Mouse (Mus musculus): ENCODE measurements around the gene B3glct.

The B3glct gene

GRCm38 (mm10) chr5:149655636-149656035, 22.4 kb upstream of the B3glct start:
- TF ChIP-seq GATA4 (IDR thresholded peaks at IDR 0.05; ENCODE audit: insufficient replicate concordance, low read length): no peak

GRCm38 (mm10) chr5:149658022-149658421, 20.0 kb upstream of the B3glct start:
- TF ChIP-seq GATA4 (IDR thresholded peaks at IDR 0.05; ENCODE audit: insufficient replicate concordance, low read length): no peak

GRCm38 (mm10) chr5:149658741-149659413, 19.2 kb upstream of the B3glct start:
- no peak for TF ChIP-seq GATA4 (IDR thresholded peaks at IDR 0.05; ENCODE audit: insufficient replicate concordance, low read length)

- TF ChIP-seq GATA4 (IDR thresholded peaks at IDR 0.05; ENCODE audit: insufficient replicate concordance, low read length): no peak
Measured at GRCm38 (mm10) chr5:149659414-149659780, 18.6 kb upstream of the B3glct start.

GRCm38 (mm10) chr5:149661428-149661827, 16.6 kb upstream of the B3glct start:
- TF ChIP-seq GATA4 (IDR thresholded peaks at IDR 0.05; ENCODE audit: insufficient replicate concordance, low read length): no peak

GRCm38 (mm10) chr5:149662980-149663379, 15.1 kb upstream of the B3glct start:
- no peak for TF ChIP-seq GATA4 (IDR thresholded peaks at IDR 0.05; ENCODE audit: insufficient replicate concordance, low read length)

GRCm38 (mm10) chr5:149663417-149663816, 14.6 kb upstream of the B3glct start:
- TF ChIP-seq GATA4 (IDR thresholded peaks at IDR 0.05; ENCODE audit: insufficient replicate concordance, low read length): no peak

GRCm38 (mm10) chr5:149677196-149677595, 834 bp upstream of the B3glct start:
- no peak for TF ChIP-seq GATA4 (IDR thresholded peaks at IDR 0.05; ENCODE audit: insufficient replicate concordance, low read length)

- no peak for TF ChIP-seq GATA4 (IDR thresholded peaks at IDR 0.05; ENCODE audit: insufficient replicate concordance, low read length)
Measured at GRCm38 (mm10) chr5:149678990-149679348, 939 bp downstream of the B3glct start.

- TF ChIP-seq GATA4 (IDR thresholded peaks at IDR 0.05; ENCODE audit: insufficient replicate concordance, low read length): no peak
Measured at GRCm38 (mm10) chr5:149679362-149679761, 1.3 kb downstream of the B3glct start.

GRCm38 (mm10) chr5:149679886-149680285, 1.9 kb downstream of the B3glct start:
- TF ChIP-seq GATA4 (IDR thresholded peaks at IDR 0.05; ENCODE audit: insufficient replicate concordance, low read length): no peak

GRCm38 (mm10) chr5:149680946-149681345, 2.9 kb downstream of the B3glct start:
- TF ChIP-seq GATA4 (IDR thresholded peaks at IDR 0.05; ENCODE audit: insufficient replicate concordance, low read length): no peak

- TF ChIP-seq GATA4 (IDR thresholded peaks at IDR 0.05; ENCODE audit: insufficient replicate concordance, low read length): no peak
Measured at GRCm38 (mm10) chr5:149689860-149690259, 11.8 kb downstream of the B3glct start.

GRCm38 (mm10) chr5:149692548-149692947, 14.5 kb downstream of the B3glct start:
- TF ChIP-seq GATA4 (IDR thresholded peaks at IDR 0.05; ENCODE audit: insufficient replicate concordance, low read length): no peak

GRCm38 (mm10) chr5:149693200-149693599, 15.2 kb downstream of the B3glct start:
- TF ChIP-seq GATA4 (IDR thresholded peaks at IDR 0.05; ENCODE audit: insufficient replicate concordance, low read length): no peak

- TF ChIP-seq GATA4 (IDR thresholded peaks at IDR 0.05; ENCODE audit: insufficient replicate concordance, low read length): no peak
Measured at GRCm38 (mm10) chr5:149693968-149694367, 15.9 kb downstream of the B3glct start.

GRCm38 (mm10) chr5:149695077-149695750, 17.2 kb downstream of the B3glct start:
- no peak for TF ChIP-seq GATA4 (IDR thresholded peaks at IDR 0.05; ENCODE audit: insufficient replicate concordance, low read length)

Data from liver, adult (tissue).